Mouse (Mus musculus): Measurements from ENCODE around the gene Eppin. TPM values are rescaled to one million over a fixed set of nuclear protein-coding genes. Genes with fewer than 3 reads are reported as not detected.
"Not testable (repeated sequence)": the region's sequence is repeated elsewhere in the genome, so short reads cannot be mapped to it uniquely, and the experiment has no call there.

Gene Eppin
- not detected in 2 replicates for total RNA-seq (2017)

DNA sequence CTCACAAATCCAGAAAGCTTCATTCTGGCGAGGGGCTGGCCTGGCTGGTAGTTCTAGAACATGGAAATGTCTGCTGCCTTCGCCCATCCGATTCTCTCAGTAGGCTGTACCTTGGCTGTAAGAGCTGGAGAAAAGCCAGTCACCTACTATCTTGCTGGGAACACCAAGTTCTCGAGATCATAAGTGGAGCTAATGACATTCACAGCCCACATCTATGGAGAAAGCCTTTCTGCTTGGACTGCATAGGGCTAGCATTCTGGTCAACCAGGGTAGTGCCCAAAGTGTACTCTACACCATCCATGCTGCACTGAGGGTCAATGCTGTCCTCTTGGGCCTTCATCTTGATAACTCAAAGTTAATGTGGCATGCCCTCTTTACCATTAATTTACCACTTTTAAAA lies at the start of gene Eppin:
Gene Eppin, minus strand, starts transcription at position 101 of the 400 bp plus-strand sequence.
- no peak for ATAC-seq (ENCODE audit: extremely low read depth, insufficient number of reproducible peaks, low FRiP score, poor library complexity, severe bottlenecking)

- ATAC-seq (ENCODE audit: extremely low read depth, insufficient number of reproducible peaks, low FRiP score, poor library complexity, severe bottlenecking): no peak
Observed at GRCm38 (mm10) chr2:164641881-164642673, 48.7 kb upstream of the Eppin start.

- ATAC-seq (ENCODE audit: extremely low read depth, insufficient number of reproducible peaks, low FRiP score, poor library complexity, severe bottlenecking): peak; percentile 99
Observed at GRCm38 (mm10) chr2:164641129-164641528, 47.7 kb upstream of the Eppin start.

DNA sequence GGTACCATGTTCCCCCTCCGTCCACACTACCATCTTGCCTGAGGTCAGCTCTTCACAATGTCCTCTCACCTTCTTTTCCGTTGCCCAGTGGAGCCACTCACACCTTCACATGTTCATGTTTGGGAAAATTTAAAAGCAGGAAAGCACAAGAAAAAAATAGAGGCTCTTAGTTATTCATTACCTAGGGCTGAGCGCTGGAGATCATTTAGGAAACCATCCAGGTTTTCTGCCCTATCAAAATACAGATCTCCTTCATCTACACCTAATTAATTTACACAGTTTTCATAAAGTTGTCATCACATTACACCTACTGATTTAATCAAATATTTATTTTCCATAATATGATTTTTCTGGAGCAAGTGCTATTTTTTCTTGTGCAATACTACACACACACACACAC lies 45.3 kb upstream of the Eppin start, which contains the start of gene Wfdc16:
Gene Wfdc16, minus strand, starts transcription at position 101 of the 400 bp plus-strand sequence.
- ATAC-seq (ENCODE audit: extremely low read depth, insufficient number of reproducible peaks, low FRiP score, poor library complexity, severe bottlenecking): no peak

GRCm38 (mm10) chr2:164635266-164635665 lies 41.9 kb upstream of the Eppin start:
- ATAC-seq (ENCODE audit: extremely low read depth, insufficient number of reproducible peaks, low FRiP score, poor library complexity, severe bottlenecking): no peak

- ATAC-seq (ENCODE audit: extremely low read depth, insufficient number of reproducible peaks, low FRiP score, poor library complexity, severe bottlenecking): no peak
Observed at GRCm38 (mm10) chr2:164621775-164622174, 28.4 kb upstream of the Eppin start.

- ATAC-seq (ENCODE audit: extremely low read depth, insufficient number of reproducible peaks, low FRiP score, poor library complexity, severe bottlenecking): no peak
Observed at GRCm38 (mm10) chr2:164619050-164619449, 25.7 kb upstream of the Eppin start.

DNA sequence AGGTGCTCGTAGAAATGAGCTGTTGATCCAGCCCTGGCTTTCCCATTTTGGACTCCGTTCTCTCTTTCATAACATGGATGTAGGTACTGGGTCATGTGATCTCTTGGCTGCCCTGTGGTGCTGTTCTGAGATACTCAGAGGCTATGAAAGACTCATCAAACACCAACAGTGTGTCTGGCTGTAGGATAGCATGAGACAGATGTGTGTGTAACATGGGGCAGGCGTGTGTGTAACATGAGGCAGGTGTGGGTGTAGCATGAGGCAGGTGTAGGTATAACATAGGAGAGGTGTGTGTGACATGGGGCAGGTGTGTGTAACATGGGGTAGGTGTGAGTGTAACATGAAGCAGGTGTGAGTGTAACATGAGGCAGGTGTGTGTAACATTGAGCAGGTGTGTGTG lies 22.0 kb upstream of the Eppin start:
- no peak for ATAC-seq (ENCODE audit: extremely low read depth, insufficient number of reproducible peaks, low FRiP score, poor library complexity, severe bottlenecking)

DNA sequence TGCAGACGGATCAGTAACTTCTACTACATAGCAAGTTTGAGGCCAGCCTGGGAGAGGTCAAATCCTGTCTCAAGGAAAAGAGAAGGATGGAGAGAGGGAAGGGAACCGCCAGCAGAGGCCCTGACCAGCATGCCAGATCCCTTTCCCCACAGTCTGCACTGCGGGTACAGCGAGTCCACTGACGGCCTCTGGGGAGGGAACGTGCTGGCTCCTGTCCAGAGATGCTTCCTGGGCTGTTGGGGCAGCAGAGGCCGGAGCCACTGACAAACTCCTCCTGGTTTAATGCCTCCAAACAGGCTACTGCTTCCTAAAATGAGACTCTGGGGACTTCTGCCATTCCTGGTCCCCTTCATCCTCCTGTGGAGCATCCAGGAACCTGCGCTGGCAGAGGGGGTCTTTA lies 20.1 kb upstream of the Eppin start, which contains the start of the genes Wfdc6b and Wfdc8:
Gene Wfdc6b, plus strand, starts transcription at position 52 of the 400 bp plus-strand sequence.
Gene Wfdc8, minus strand, starts transcription at position 156 of the 400 bp plus-strand sequence.
- not testable (repeated sequence) for ATAC-seq (ENCODE audit: extremely low read depth, insufficient number of reproducible peaks, low FRiP score, poor library complexity, severe bottlenecking)

GRCm38 (mm10) chr2:164608781-164609180 lies 15.4 kb upstream of the Eppin start:
- no peak for ATAC-seq (ENCODE audit: extremely low read depth, insufficient number of reproducible peaks, low FRiP score, poor library complexity, severe bottlenecking)

- ATAC-seq (ENCODE audit: extremely low read depth, insufficient number of reproducible peaks, low FRiP score, poor library complexity, severe bottlenecking): no peak
Observed at GRCm38 (mm10) chr2:164604411-164604810, 11.0 kb upstream of the Eppin start.

DNA sequence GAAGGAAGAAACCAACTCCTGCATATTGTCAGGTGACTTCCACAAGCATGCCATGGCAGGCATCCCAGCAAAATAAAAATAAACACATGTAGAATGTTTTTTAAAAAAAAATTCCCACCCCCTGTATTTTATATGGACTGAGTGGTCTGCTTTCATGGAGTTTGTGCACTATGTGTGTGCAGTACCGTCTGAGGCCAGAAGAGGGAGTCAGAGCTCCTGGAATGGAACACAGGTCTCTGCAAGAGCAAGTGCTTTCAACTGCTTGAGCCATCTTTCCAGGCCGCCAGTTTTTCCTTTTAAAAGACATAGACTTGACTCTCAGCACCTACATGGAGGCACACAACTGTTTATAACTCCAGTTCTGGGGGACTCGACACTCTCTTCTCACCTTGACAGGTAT lies 10.1 kb upstream of the Eppin start:
- no peak for ATAC-seq (ENCODE audit: extremely low read depth, insufficient number of reproducible peaks, low FRiP score, poor library complexity, severe bottlenecking)

DNA sequence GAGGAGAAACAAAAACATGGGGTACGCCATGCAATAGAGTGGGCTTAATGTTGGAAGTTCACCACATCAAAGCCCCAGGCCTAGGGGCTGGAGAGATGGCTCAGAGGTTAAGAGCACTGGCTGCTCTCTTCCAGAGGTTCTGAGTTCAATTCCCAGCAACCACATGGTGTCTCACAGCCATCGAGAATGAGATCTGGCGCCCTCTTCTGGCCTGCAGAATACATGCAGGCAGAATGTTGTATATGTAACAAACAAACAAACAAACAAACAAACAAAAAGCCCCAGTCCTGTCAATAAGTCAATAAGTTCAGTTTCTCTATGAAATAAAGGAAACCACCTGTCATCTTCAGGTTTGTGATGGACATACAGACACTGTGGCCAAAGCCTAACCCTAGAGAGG lies 6.8 kb upstream of the Eppin start:
- ATAC-seq (ENCODE audit: extremely low read depth, insufficient number of reproducible peaks, low FRiP score, poor library complexity, severe bottlenecking): no peak

GRCm38 (mm10) chr2:164592014-164592413 lies 1.4 kb downstream of the Eppin start:
- no peak for ATAC-seq (ENCODE audit: extremely low read depth, insufficient number of reproducible peaks, low FRiP score, poor library complexity, severe bottlenecking)

DNA sequence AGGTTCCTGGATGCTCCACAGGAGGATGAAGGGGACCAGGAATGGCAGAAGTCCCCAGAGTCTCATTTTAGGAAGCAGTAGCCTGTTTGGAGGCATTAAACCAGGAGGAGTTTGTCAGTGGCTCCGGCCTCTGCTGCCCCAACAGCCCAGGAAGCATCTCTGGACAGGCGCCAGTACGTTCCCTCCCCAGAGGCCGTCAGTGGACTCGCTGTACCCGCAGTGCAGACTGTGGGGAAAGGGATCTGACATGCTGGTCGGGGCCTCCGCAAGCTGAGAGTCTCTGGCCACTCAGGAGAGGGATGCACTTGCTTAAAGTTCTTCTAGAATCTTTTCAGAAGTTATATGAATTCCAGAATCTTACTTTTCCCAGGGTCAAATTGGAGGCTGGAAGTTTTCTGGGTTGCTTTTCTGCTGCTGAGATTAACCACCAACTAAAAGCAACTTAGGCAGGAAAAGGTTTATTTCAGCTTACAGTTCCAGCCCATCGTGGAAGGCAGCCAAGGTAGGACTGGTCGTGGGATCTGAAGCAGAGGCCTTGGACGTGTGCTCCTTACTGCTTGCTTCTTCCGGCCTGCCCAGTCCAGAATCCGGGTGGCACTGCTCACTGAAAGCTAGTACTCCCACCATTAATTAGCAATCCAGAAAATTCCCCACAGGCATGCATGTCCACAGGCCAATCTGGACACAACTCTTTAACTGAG lies 8.2 kb downstream of the Eppin start, which contains the start of gene Wfdc6a:
Gene Wfdc6a, minus strand, starts transcription at position 423 of the 701 bp plus-strand sequence.
- not testable (repeated sequence) for ATAC-seq (ENCODE audit: extremely low read depth, insufficient number of reproducible peaks, low FRiP score, poor library complexity, severe bottlenecking)

- ATAC-seq (ENCODE audit: extremely low read depth, insufficient number of reproducible peaks, low FRiP score, poor library complexity, severe bottlenecking): not testable (repeated sequence)
Observed at GRCm38 (mm10) chr2:164573359-164573758, 20.0 kb downstream of the Eppin start, which contains the start of gene Spint3. Gene Spint3, minus strand, starts transcription at chr2:164573459.

DNA sequence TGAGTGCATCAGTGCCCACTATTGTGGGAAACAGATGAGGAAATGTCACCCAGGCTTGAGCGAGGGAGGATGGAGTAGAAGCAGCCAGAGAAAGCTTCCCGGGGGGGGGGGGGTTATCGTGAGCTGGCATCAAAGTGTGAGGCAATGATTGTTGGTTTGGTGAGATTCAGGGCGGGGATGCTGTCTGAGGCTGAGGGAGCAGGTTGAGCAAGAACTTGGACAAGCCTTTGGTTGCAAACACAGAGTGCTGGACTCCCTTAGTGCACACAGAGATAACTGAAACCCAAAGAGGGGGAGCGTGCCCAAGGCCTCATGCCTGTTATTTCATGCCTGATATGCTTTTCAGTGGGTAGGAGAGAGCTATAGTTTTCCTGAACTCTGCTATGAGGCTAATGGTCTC lies 25.9 kb downstream of the Eppin start:
- ATAC-seq (ENCODE audit: extremely low read depth, insufficient number of reproducible peaks, low FRiP score, poor library complexity, severe bottlenecking): no peak

DNA sequence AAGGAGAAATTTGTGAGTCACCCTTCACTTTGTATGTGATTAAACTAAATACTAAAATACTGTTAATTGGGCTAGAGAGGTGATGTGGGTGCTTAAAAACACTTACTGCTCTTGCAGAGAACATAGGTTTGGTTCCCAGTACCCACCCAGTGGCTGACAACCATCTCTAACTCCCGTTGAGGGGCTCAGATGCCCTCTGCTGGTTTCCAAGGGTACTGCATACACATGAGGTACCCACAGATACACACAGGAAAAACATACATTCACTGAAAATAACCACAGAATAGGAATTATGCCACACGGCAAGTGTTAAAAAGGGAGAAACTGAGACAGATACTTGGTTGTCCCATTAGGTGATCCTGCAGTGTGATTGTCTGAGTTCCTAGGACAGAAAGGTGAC lies 26.4 kb downstream of the Eppin start:
- no peak for ATAC-seq (ENCODE audit: extremely low read depth, insufficient number of reproducible peaks, low FRiP score, poor library complexity, severe bottlenecking)

GRCm38 (mm10) chr2:164564346-164564745 lies 29.0 kb downstream of the Eppin start:
- no peak for ATAC-seq (ENCODE audit: extremely low read depth, insufficient number of reproducible peaks, low FRiP score, poor library complexity, severe bottlenecking)

Measured in neutrophil, adult 5-6 weeks (primary cell).